Mouse (Mus musculus): Measurements from ENCODE around the gene Jun.

The Jun gene

DNA sequence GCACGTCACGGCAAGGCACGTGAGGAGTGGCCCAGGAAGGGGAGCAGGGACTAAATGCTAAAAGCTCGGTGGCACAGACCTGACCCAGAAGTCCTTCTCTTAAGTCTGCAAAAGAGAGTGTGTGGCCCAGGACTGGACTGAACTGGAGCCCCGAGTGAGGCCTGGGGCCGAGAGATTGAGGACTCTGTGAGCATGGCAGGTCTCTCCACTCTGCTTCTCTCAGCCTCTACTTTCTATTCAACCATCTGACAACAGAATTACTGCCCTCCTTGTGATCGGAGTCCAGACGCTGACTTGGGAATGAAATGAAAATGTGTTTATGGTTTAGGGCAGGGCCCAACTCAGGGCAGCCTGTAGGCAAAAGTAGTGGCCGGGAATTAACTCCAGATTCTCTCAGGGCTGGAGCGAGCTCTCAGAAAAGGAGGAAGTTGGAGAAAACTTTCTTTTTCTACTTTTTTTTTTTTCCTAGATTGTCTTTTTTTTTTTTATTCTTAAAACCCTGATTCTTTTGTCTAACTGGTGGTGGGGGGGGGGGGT lies 21.3 kb upstream of the Jun start:
- ATAC-seq (ENCODE audit: low TSS enrichment) = no peak

DNA sequence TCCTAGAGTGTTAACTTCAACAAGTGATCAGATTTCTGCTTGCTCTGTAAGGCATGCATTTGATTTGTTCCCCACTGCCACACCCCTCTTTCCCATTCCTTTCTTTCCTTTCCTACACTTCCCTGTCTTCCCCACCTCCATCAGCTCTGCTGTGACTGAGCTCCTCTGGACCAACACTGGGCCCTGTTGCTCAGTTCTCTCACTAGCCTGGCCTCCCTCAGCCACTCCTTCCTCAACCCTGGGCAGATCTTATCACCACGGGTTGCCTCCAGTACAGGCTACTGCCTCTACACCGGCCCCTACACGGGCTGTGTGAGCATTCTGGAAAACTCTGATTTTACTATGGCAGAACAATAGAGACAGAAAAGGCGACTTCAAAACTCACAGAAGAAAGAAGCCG lies 18.4 kb upstream of the Jun start:
- no peak for ATAC-seq (ENCODE audit: low TSS enrichment)

DNA sequence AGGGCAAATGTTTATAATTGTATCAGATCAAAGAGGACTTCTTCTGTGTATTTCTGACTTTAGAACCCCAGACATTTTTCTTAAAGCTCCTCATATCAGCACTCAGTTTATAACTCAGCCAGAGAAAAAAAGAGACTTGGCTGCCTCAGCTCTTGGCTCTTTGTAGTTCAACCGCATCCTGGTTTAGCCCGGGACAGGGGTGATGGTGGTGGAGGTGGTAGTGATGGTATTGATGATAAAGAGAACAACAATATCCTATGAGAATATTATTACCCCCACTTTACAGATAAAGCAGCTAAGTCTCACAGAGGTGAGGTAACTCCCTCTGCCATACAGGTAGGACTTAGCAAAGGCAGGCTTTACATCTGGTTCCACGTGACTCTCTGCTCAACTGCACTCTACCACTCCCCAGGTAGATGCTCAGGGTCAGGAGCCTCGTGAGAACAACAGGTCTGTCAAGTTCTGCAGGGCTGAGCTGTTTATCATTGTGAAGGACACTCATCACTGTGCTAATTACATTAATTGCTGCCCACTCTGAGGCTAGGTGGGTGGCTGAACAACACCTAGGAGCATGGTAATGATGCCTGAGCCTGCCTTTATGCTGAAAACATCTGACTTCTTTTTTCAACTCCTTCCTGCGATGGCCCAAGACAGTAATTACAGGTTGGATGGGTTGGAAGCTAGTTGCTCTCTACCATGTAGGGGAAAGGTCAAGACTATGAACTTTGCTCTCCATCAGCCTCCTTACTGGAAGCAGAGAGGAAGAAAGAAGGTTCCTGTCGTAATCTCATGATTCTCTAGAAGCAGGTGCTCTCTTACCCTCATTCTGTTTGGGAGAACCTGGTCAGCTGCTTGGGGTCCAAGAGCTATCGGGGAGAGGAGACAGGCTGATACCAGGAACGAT lies 16.3 kb upstream of the Jun start:
- no peak for ATAC-seq (ENCODE audit: low TSS enrichment)

DNA sequence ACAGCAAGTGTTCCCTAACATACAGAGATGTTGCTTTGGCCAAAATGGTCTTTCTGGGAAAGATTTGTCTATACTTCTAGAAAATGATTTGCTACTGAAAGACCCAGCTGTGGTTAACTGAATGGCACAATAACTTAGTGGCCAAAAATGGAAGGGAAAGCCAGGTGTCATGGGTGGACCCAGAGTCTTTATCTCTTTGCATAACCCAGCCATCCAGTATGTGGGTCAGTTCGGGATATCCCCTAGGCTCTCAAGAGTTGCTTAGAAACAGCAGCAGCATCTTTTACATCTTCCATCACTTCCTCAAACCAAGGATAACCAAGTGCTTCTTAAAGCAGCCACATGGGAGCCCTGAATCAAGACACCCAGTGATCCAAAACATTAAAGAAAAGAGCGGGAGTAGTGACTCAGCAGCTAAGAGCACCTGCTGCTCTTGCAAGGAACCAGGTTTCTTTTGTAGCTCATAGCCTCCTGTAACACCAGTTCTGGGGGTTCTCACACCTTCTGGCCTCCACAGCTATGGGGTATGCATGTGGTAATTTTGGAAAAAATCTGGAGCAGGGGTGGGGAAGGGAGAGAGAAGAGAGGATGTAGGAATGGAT lies 11.7 kb upstream of the Jun start:
- 0 out of 2 replicates have a peak, but pooled peaks have one; percentile 52 for ATAC-seq (ENCODE audit: low TSS enrichment)

DNA sequence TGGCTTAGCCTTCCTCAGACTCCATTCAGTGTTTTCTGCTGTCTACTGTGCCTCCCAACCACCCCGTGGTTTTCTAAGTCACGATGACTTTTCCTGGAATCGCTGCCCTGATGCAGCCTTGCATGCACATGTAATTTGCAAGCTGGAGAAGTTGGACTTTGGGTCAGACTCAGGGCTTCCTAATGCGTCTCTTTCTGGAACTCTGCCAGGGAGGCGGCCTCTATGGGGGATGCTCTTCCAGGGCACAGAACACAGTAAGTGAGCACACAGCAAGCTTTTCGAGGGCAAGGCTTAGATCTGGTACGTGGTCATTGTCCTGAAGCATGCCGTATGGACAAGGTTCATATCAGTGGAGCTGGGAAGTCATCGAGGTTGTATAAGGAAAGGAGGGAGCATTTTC lies 10.9 kb upstream of the Jun start:
- no peak for ATAC-seq (ENCODE audit: low TSS enrichment)

DNA sequence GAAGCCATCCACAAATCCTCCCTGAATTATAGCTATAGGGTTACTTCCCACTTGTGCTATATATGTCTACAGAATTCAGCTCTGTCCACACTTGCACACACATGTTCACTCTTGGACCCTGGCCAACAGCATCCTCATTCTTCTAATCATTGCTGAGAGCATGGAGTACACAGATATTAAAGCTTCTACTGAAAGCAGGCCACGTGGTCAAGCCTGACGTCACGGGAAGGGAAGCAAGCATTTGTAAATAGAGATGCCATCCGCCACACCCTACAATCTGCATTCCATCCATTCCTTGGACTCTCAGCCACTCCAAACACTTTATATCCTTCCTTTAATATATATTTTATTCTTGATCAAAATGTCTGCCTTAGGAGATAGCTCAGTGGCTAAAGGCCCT lies 5.2 kb upstream of the Jun start:
- ATAC-seq (ENCODE audit: low TSS enrichment) = no peak

DNA sequence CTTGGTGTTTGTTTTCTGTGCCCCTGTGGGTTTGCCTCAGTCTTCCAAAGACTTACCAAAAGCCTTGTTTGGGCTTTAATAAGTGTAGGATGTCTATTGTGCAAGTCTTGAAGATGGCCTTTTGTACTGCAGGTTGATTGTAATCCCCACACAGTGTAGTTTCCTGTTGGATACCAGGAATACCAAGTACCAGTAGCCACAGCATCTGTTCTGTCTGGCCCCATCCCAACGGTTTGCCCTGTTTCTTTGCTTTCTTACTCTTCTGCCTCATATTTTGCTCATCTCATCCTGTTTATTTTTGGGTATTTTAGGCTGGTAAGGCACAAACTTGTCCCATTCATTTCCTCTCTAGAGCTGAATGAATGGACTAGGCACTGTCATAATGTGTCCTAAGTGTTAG lies 3.3 kb upstream of the Jun start:
- ATAC-seq (ENCODE audit: low TSS enrichment) = no peak

DNA sequence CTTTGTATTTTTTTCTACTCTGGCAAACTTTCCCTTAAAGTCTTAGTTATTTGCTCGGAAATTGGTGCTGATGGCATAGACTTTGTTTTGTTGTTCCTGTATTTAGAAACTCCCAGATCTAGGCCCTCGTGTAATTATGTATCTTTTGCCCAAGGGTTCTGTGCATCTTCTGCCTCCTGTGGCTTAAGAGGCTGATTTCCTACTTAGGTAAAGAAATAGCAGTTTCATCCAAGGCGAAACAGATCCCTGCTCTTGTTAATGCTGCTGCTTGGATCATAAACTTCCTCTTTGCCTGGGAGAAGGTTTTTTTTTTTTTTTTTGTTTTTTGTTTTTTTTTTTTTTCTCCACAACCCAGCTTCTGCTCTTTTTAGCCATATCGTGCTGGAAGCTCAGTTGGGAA lies 2.3 kb upstream of the Jun start:
- ATAC-seq (ENCODE audit: low TSS enrichment) = no peak

DNA sequence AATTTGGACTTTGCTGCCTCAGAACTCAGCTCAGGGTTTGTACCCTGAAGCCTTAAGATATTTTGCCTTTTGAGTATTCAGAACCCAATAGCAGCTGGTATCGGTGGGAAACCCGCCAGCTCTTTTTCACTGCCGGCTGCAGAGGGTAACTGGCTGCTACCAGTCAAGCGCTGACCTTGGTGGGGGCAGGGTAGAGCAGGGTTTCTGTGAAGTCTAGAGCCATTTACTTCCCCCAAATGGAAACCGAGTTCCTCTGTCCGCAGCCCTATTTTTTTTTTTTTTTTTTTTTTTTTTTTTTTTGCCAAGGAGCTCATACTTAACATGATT lies 1.7 kb upstream of the Jun start:
- no peak for ATAC-seq (ENCODE audit: low TSS enrichment)

DNA sequence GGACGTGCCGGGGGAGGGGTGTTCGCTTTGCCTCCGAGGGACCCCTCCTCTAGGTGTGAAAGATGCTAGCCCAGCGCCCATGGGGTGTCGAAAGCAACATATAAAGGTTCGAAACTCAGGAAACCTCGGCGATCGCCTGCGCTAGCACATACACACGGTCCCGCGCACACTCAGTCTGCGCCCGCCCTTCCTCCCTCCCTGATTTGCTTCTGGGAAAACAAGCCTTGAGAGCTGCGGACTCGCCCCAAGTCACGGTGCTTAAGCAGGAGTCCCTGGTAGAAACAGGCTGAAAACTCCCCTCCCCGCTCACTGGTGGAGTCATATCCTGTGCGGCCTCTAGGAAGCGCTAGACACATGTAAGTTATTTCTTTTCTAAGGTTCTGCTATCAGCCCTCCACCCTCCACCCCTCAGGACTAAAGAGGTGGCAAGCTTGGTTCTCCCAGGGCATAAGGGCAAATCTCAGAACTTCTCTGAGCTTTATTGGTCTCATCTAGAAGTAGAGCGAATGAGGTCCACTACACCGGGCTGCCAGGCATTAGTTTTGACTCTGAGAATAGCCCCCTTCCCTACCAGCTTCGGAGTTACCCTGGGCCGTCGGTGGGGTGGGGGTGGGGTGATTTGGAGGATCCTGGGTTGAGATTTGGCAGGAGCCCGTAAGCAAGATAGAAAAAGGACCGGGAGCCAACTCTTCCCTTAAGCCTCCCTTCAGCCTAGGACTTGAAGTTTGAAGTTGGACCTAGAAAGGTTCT lies 1.2 kb upstream of the Jun start:
- ATAC-seq (ENCODE audit: low TSS enrichment) = peak; percentile 58

DNA sequence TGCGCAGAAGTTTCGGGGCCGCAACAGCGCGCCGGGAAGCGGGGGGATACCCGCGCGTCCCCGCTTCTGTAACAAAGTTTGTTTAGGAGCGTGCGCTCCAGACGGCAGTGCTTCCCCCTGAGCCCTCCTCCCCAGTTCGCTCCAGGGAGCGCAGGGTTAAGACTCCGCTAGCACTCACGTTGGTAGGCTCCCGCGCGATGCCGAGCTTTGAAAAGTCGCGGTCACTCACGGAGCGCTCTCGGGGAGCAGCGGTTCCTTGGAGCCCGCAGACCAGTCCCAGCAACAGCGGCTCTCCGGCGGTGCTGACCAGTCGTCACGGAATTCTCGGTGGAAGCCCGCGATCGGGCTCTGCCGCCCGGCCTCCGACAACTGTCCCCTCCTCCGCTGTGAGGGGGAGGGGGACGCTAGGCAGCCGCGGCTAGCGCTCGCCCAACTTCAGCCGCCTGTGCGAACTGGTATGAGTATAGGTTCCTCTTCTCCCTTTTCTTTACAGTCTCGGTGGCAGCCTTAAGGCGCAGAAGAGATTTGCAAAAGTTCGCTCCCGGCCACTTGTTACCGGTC lies 631 bp downstream of the Jun start:
- peak; percentile 17 for ATAC-seq (ENCODE audit: low TSS enrichment)

DNA sequence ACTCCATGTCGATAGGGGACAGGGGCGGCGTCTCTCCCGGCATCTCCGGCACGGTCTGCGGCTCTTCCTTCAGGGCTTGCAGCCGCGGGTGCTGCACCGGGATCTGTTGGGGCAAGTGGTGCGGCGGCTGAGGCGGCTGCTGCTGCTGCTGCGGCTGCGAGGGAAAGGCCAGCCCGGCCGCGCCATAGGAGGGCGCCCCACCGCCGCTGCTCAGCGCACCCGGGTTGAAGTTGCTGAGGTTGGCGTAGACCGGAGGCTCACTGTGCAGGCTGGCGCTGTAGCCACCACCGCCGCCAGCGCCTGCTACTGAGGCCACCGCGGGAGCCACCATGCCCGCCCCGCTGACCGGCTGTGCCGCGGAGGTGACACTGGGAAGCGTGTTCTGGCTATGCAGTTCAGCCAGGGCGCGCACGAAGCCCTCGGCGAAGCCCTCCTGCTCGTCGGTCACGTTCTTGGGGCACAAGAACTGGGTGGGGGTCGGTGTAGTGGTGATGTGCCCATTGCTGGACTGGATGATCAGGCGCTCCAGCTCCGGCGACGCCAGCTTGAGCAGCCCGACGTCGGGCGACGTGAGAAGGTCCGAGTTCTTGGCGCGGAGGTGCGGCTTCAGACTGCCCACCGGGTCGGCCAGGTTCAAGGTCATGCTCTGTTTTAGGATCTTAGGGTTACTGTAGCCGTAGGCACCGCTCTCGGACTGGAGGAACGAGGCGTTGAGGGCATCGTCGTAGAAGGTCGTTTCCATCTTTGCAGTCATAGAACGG lies 1.3 kb downstream of the Jun start:
- ATAC-seq (ENCODE audit: low TSS enrichment) = peak; percentile 26

DNA sequence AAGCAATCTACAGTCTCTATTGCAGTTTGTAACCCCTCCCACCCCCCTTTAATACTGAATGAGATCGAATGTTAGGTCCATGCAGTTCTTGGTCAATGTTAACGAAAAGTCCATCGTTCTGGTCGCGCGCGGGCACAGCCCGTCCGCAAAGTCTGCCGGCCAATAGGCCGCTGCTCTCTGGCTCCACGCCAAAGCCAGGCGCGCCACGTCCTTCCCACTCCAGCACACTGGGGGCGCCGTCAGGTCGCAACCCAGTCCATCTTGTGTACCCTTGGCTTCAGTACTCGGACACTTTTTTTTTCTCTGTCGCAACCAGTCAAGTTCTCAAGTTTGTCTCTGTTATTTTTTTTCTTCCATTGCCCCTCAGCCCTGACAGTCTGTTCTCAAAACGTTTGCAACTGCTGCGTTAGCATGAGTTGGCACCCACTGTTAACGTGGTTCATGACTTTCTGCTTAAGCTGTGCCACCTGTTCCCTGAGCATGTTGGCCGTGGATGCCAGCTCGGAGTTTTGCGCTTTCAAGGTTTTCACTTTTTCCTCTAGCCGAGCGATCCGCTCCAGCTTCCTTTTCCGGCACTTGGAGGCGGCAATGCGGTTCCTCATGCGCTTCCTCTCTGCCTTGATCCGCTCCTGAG lies 2.0 kb downstream of the Jun start:
- ATAC-seq (ENCODE audit: low TSS enrichment) = no peak

DNA sequence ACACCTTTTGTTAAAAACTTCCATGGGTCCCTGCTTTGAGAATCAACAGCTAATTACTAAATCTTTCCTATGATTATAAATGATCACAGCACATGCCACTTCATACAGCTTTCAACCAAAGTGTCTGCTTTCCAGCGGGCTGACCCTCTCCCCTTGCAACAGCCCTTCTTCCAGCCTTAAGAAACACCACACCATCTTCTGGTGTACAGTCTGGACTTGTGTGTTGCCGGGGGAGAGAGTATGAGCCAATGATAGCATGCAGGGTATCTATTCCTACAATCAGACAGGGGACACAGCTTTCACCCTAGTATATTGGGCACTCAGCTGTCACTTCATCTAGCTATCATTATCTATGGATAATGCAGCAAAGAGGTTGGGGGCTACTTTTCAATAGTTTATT lies 2.9 kb downstream of the Jun start:
- no peak for ATAC-seq (ENCODE audit: low TSS enrichment)

DNA sequence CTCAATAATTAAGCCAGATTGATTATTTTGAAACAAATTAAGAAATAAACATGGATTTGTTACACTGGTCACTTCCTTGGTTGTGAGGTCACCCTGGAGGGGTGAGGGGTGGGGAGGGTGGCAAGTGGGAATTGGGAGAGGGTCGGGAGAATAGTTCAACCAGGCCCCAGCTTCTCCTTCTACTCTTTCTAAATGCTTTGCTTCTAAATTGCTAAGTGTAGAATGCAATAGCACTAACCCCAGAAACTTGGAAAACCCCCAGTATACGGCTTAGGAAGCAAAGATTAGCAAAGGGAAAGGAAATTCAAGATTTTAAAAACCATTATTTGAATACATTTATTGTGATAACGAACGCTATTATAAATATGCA lies 3.3 kb downstream of the Jun start:
- no peak for ATAC-seq (ENCODE audit: low TSS enrichment)

DNA sequence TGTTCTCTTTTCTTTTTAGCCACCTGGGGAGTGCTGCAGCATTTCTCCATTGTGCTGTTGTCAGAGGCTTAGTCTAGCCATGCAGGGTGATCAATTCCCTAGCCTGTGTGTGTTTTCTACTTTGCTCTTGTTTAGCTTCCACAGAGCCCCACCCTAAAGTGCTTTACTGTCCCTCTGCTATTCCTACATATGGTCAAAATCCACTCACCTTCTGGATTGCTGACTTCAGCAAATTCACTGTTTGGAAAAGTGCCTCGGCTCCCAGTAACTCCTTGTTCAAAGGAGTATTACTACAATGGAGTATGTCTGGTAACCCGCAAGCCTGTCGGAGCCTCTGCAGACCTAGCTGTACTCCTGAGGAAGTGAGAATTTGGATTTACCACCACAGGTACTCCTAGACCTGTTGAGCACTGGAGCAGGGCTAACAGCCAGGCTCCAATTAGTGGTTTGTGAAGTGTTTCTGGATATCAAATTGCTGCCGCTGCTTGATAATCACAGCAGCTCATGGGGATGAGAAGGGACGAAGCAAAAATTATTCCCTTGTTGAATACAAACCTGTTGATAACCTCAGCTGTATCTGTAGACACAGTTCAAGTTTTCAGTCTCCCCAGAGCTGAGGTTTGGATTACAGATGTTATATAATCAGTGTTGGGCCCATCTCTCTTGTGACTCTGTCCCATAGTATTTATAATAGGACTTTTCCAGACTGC lies 3.8 kb downstream of the Jun start:
- ATAC-seq (ENCODE audit: low TSS enrichment) = no peak

DNA sequence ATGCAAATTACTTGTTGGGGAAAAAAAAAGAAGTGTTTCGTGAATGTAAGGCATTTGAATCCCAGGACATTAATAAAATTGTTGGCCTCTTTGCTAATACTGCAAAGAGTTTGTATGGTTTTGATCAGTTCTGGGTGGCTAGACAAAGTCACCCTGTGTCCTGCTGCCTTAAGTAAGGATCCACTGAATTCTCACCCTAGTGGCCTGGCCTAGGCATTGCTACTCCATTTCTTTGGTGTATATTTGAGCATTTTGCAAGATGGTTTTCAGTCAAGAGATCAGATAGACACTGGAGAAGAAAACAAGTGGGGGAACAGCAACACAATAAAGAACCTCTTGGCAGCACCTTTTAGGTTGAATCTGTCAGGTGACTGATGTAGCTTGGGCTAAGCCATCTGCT lies 6.9 kb downstream of the Jun start:
- ATAC-seq (ENCODE audit: low TSS enrichment) = 0 out of 2 replicates have a peak, but pooled peaks have one; percentile 42

DNA sequence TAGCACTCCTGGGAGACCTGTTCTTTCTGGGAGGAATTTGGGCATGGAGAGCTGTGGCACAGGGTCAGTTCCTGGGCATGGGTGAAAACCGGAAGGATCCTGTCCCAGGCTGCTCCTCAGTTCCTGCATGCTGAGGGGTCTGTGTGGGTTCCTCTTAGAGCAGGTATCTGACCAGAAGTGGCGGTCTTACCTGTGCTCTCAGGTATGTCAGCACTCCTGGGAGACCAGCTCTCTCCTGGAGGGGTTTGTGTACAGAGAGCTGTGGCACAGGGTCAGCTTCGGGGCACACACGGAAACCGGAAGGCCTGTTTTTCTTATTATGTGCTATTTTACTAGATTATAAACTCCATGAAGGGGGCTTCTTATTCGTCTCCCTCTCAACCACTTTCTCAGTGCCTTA lies 7.3 kb downstream of the Jun start:
- ATAC-seq (ENCODE audit: low TSS enrichment) = no peak

DNA sequence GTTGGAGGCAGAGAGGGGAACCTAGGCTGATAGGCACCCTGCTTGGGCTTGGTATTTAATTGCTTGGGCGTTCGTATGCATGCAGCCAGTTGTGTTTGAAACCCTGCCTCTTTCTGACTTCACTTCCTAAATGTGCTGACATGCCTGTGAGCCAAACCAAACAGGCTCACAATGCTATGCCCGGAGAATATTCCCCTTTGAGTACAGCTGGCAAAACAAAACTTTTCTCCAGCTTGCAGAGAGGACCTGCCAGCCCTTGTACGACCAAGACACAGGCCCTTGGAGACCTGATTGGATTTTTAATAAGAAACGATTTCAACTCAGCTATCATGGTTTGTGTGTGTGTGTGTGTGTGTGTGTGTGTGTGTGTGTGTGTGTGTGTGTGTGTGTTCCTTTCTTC lies 14.0 kb downstream of the Jun start:
- ATAC-seq (ENCODE audit: low TSS enrichment) = no peak

DNA sequence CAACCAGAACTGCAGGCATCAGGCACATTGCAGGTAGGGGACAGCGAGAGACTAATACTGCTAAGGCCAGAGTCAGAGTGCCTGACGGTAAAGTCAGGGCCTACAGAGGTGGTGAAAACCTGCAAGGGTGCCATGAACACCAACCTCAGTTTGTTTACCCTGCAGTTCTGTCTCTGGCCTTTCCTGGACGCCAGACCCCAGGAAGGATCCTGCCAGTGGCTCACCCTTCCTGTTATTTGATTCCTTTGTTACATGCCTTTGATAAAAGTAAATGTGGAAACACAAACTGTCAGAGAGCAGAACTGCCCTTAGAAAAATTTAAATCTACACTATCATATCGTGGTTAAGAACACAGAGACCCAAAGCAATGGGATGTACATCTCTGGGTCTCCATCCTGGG lies 20.9 kb downstream of the Jun start:
- no peak for ATAC-seq (ENCODE audit: low TSS enrichment)
